Mouse (Mus musculus) CH12.LX (cell line): Measurements from ENCODE around the gene Npas3.

Experiments
- BHLHE40 ChIP-seq: IDR thresholded peaks from 2 replicates; pipeline ENCODE4 v1.6.1; 2011; ENCODE audit warnings: mild to moderate bottlenecking, low read depth, low read length, improper control_type of control experiment
- CTCF ChIP-seq, 2 experiments: IDR thresholded peaks in 1 of 2; conservative IDR thresholded peaks in 1 of 2; 2 replicates each; pipeline ENCODE4 v1.5.1; 2011 to 2012; ENCODE audit warnings: low read depth in 2 of 2, low read length in 2 of 2, improper control_type of control experiment in 1 of 2, inconsistent platforms in 1 of 2, mild to moderate bottlenecking in 1 of 2, moderate library complexity in 1 of 2
- EP300 ChIP-seq: IDR thresholded peaks from 2 replicates; pipeline ENCODE4 v1.6.1; 2011; ENCODE audit warnings: low read length, improper control_type of control experiment
- ETS1 ChIP-seq: conservative IDR thresholded peaks from 2 replicates; pipeline ENCODE4 v1.6.1; 2012; ENCODE audit warnings: low read depth, mild to moderate bottlenecking, inconsistent platforms, low read length, improper control_type of control experiment, moderate library complexity
- JUN ChIP-seq: IDR thresholded peaks from 2 replicates; pipeline ENCODE4 v1.6.1; 2011; ENCODE audit warnings: low read depth, mild to moderate bottlenecking, low read length, improper control_type of control experiment, moderate library complexity; ENCODE audit not compliant: insufficient read depth
- JUND ChIP-seq: conservative IDR thresholded peaks from 2 replicates; pipeline ENCODE4 v1.6.1; 2011; ENCODE audit warnings: low read depth, low read length, improper control_type of control experiment
- POLR2A ChIP-seq: IDR thresholded peaks from 2 replicates; pipeline ENCODE4 v1.6.1; 2011; ENCODE audit warnings: low read depth, mild to moderate bottlenecking, improper control_type of control experiment, low read length
- RCOR1 ChIP-seq: conservative IDR thresholded peaks from 2 replicates; pipeline ENCODE4 v1.6.1; 2012; ENCODE audit warnings: low read depth, mild to moderate bottlenecking, inconsistent platforms, low read length, improper control_type of control experiment
- SIN3A ChIP-seq: IDR thresholded peaks from 2 replicates; pipeline ENCODE4 v1.6.1; 2012; ENCODE audit warnings: low read length, improper control_type of control experiment, inconsistent platforms
- TBP ChIP-seq: conservative IDR thresholded peaks from 2 replicates; pipeline ENCODE4 v1.6.1; 2011; ENCODE audit warnings: low read depth, low read length, improper control_type of control experiment
- USF1 ChIP-seq: IDR thresholded peaks from 2 replicates; pipeline ENCODE4 v1.6.1; 2014; ENCODE audit warnings: low read depth, mild to moderate bottlenecking, inconsistent platforms, low read length, improper control_type of control experiment
- ZC3H11A ChIP-seq: IDR thresholded peaks from 2 replicates; pipeline ENCODE4 v1.6.1; 2012; ENCODE audit warnings: low read depth, mild to moderate bottlenecking, inconsistent platforms, low read length, improper control_type of control experiment

DNA sequence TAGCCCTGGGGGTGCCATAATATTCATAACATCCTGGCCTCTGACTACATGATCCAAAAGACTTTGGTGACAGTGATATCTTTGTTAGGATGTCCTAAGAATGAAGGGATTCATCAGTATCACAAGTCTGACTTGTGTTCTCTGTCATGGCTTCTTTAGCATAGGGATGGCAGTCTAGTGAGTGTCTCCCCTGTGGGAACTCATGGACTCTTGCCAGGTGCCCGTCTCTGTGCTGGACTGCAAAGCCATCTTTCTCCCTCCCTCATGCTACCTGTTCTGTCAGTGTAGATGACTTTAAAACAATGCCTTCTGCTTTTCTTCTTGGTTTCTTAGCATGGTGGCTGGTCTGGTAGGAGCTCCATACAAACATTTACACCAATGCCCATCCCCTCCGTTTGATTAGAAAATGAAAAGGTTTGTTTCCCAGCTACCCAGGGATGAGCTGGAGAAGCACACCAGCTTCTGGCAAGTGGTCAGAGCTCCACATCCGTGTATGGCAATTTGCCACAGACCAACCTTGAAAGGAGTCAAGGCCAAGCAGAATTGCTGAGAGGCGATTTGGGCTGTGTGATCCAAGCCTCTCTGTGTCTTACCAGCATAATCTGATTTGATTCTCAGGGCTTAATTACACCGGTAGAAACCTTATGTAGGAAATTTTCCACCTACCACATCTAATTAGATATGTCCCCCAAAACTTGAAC lies 616.1 kb downstream of the Npas3 start:
- TF ChIP-seq USF1, result no peak
- TF ChIP-seq JUND, result no peak
- no peak for TF ChIP-seq BHLHE40
- no peak for TF ChIP-seq CTCF (conservative IDR thresholded peaks at IDR 0.05 in 1 of 2, IDR thresholded peaks at IDR 0.05 in 1 of 2; ENCODE audit: low read depth in 2 of 2, low read length in 2 of 2)
- TF ChIP-seq TBP, result no peak
- no peak for TF ChIP-seq EP300
- TF ChIP-seq SIN3A, result no peak
- no peak for TF ChIP-seq ETS1
- no peak for TF ChIP-seq ZC3H11A
- TF ChIP-seq JUN, result no peak
- TF ChIP-seq RCOR1, result no peak
- TF ChIP-seq POLR2A, result no peak
